Mouse (Mus musculus) bone marrow, adult 2 months (tissue): ENCODE measurements around the gene Tenm3. TPM values are rescaled to one million over a fixed set of nuclear protein-coding genes. Genes with fewer than 3 reads are reported as not detected.

Experiments
- H3K27ac ChIP-seq: fragments of 200-500 bp; 2 replicates; pipeline ENCODE4 v1.5.1; 2012; ENCODE audit warnings: low read depth, mild to moderate bottlenecking, control low read depth, inconsistent platforms, low read length; ENCODE audit not compliant: control insufficient read depth, poor library complexity, insufficient read depth
- H3K4me1 ChIP-seq: fragments of 200-500 bp; 2 replicates; pipeline ENCODE4 v1.6.1; 2011; ENCODE audit warnings: low read length; ENCODE audit not compliant: control insufficient read depth, insufficient read depth
- H3K4me3 ChIP-seq: fragments of 200-500 bp; replicated peaks from 2 replicates; pipeline ENCODE3; 2011; ENCODE audit warnings: mild to moderate bottlenecking, low read depth, low read length, control low read depth; ENCODE audit not compliant: control insufficient read depth
- CTCF ChIP-seq: fragments of 200-500 bp; IDR thresholded peaks from 2 replicates; pipeline ENCODE4 v1.5.1; 2011; ENCODE audit warnings: low read length, control low read depth; ENCODE audit not compliant: control insufficient read depth, insufficient read depth
- POLR2A ChIP-seq: fragments of 200-500 bp; IDR thresholded peaks from 2 replicates; pipeline ENCODE4 v1.6.1; 2011; ENCODE audit warnings: low read depth, mild to moderate bottlenecking, control low read depth, low read length, borderline replicate concordance; ENCODE audit not compliant: control insufficient read depth
- WGBS: fragments of 180-500 bp; shearing (Covaris S2); methylation state at CpG from one replicate; pipeline ENCODE4 v1.1.7; 2018; 5-methylcytosine and 5-hydroxymethylcytosine counted together
- polyA plus RNA-seq: library from polyadenylated mRNA; stranded (reverse); fragments of >200 nt; gene quantifications from 2 replicates; pipeline ENCODE4 v1.2.4, GENCODE M21; 2011; ENCODE audit warnings: low replicate concordance; ENCODE audit not compliant: missing spikeins, insufficient read depth, insufficient read length

The Tenm3 gene
- polyA plus RNA-seq, 1 experiment = 0.45 TPM

DNA sequence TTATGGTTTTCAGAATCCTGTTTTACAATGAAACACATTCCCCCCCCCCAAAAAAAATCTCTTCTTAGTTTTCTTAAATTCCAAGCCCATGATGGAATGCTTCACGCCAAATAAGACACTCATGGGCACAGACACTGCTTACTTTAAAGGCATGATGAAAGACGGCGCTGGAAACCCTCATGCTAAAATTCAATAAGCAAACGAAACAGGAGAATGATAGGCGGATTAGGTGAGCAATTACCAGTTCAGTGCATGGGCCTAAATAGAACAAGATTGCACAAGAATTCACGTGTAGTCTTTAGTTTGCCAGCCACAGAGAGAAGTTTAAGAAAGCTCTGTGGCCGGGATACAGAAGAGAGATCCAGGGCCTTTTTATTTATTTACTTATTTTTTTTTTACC is 49.5 kb downstream of the Tenm3 start:
- 82% methylated on average over 7 of the region's 7 CpGs for WGBS
- no peak overlapping the region for H3K27ac ChIP-seq
- no peaks in the 10 kb centered on the region for H3K4me1 ChIP-seq
- no peak overlapping the region for H3K4me3 ChIP-seq
- TF ChIP-seq CTCF = no peak
- TF ChIP-seq POLR2A = no peak

GRCm38 (mm10) chr8:48793729-48794128 is 50.0 kb downstream of the Tenm3 start:
- 82% methylated on average over 8 of the region's 8 CpGs for WGBS
- TF ChIP-seq POLR2A = no peak
- no peak for TF ChIP-seq CTCF
- Histone ChIP-seq H3K4me3 (no peak overlapping the region), H3K4me1 (no peaks in the 10 kb centered on the region), H3K27ac (no peak overlapping the region)

DNA sequence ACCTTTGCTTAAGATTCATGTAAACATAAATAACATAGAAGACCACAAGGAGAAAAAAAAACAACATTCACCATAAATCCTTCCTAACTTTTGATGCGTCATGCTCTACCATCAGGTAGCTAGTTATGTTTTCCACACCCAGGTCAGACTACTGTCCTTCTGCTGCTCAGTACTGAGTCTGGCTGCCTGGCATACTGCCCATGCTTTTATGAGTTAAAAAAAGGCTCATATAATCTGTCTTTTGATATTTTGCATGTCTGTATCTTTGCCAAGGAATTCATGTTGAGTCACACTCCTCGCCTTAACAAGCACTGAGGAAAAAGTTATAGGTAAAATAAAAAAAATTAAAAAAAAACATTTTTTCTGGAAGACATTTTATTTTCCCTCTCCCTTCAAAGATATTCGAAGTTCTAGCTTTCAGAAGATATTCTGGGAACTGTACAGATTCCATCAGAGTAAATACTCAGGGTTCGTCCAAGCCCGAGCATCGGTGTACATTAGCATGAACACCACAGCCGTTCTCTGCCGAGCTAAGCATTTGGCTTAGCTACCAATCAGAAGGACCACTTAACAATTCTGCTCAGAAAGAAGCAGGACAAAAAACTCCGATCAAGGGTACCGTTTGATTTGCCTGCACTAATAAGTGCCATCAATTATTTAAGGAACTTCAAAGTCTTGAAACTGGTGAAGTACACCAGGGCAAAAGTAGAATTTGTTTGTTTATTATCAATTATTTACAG is 51.0 kb downstream of the Tenm3 start:
- no peak overlapping the region for H3K27ac ChIP-seq
- no peaks in the 10 kb centered on the region for H3K4me1 ChIP-seq
- H3K4me3 ChIP-seq = no peak overlapping the region
- TF ChIP-seq CTCF (no peak), POLR2A (no peak)
- 84% methylated on average over 10 of the region's 10 CpGs for WGBS

DNA sequence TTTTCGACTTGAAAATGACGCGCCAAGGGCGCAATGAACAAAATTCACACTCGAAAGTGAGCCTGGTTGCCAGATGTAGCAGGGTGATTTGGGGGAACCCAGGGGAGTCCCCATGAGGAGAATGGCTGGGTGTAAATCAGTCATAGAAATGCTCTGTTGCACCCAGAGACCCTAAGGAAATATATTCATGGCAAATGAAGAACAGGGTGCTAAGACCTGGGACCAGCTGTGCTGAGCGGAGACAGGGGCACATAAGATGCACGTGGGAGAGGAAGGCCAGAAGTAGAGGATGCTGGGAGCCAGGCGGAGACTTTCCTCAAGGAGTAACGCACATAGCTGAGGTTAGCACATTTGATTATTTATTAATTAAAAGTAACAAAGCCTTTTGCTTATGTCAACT is 60.4 kb downstream of the Tenm3 start:
- H3K4me1 ChIP-seq = no peaks in the 10 kb centered on the region
- H3K27ac ChIP-seq = no peak overlapping the region
- TF ChIP-seq CTCF (no peak), POLR2A (no peak)
- WGBS = 84% methylated on average over 9 of the region's 9 CpGs
- no peak overlapping the region for H3K4me3 ChIP-seq

GRCm38 (mm10) chr8:48780628-48781027 is 63.1 kb downstream of the Tenm3 start:
- no peak overlapping the region for H3K4me3 ChIP-seq
- WGBS = 69% methylated on average over 6 of the region's 6 CpGs
- no peaks in the 10 kb centered on the region for H3K4me1 ChIP-seq
- TF ChIP-seq CTCF (no peak), POLR2A (no peak)
- no peak overlapping the region for H3K27ac ChIP-seq

DNA sequence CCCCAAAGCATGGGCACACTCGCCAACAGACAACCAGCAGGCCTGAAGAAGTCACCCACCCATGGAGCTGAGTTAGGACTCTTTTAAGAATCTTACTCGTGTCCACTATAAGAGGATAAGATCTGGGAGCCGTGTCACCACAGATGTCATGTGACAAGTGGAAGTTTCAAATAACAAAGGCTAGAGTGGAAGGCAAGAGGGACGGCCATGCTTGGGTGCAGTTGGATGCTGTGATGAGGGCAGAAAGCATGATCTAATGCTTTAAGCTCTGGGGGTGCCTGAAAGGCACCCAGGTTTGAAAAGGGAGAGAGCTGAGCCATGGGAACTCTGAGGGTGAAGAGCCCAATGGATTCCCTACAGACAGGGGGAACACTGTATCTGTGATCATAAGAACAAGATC is 64.6 kb downstream of the Tenm3 start:
- 66% methylated on average over 4 of the region's 4 CpGs for WGBS
- Histone ChIP-seq H3K4me3 (no peak overlapping the region), H3K27ac (no peak overlapping the region), H3K4me1 (no peaks in the 10 kb centered on the region)
- TF ChIP-seq POLR2A (no peak), CTCF (no peak)

DNA sequence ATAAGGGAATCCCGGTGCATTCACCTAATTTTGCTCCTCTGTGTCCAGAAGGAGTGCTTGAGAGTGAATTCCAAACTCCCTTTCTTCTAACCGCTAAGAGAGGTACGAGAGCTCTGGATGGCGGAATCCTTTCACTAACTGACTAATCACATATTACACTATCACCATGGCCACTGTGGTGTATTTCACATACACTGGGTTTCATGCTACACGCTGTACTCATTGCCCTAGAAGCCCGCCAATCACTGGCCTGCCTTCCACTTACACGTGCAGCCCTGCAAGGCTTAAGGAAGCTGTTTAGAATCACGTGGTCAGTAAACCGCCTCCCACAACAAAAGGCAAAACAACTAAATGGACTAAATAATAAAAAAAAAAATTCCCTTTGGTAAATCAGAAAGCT is 67.7 kb downstream of the Tenm3 start:
- TF ChIP-seq CTCF = no peak
- TF ChIP-seq POLR2A = no peak
- Histone ChIP-seq H3K27ac (no peak overlapping the region), H3K4me1 (no peaks in the 10 kb centered on the region), H3K4me3 (no peak overlapping the region)
- WGBS = 60% methylated on average over 9 of the region's 9 CpGs

DNA sequence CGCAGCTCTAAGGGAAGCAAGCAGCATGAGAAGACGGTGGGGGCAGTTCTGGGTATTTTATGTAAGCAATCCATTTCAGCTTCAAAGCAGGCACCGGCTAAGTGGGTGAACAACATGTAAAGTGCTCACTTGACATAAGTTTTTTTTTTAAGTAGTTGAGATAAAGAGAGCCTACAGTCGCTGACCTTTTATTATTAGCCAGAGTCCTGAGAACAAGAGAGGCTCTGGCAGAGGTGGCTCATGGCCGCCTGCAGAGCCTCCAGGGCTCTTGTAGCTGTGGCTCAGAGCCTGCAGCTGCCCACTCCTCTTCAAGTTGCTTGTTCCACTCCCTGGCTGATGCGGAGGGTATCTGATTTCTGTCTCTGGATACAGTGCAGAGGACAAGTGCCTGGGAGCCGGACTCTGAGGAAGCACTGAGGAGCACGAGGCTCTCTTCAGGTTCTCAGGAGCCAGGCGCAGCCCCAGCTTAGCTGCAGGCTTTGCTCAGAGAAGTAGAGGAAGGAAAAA is 68.2 kb downstream of the Tenm3 start:
- H3K4me3 ChIP-seq = no peak overlapping the region
- no peak for TF ChIP-seq POLR2A
- no peak for TF ChIP-seq CTCF
- no peaks in the 10 kb centered on the region for H3K4me1 ChIP-seq
- 30% methylated on average over 9 of the region's 9 CpGs for WGBS
- H3K27ac ChIP-seq = no peak overlapping the region

- no peak overlapping the region for H3K4me3 ChIP-seq
- TF ChIP-seq CTCF = no peak
- no peak for TF ChIP-seq POLR2A
- no peak overlapping the region for H3K27ac ChIP-seq
- WGBS = 71% methylated on average over 4 of the region's 4 CpGs
- no peaks in the 10 kb centered on the region for H3K4me1 ChIP-seq
Observed at GRCm38 (mm10) chr8:48774837-48775236, 68.9 kb downstream of the Tenm3 start.
